Mouse (Mus musculus): ENCODE results near the gene Gnmt. TPM values are rescaled to one million over a fixed set of nuclear protein-coding genes. Genes with fewer than 3 reads are reported as not detected.
"Not testable (repeated sequence)": the region's sequence is repeated elsewhere in the genome, so short reads cannot be mapped to it uniquely, and the experiment has no call there.

The Gnmt gene
- total and polyA plus RNA-seq, 3 experiments = 0.13 to 0.71 (median 0.38) TPM

DNA sequence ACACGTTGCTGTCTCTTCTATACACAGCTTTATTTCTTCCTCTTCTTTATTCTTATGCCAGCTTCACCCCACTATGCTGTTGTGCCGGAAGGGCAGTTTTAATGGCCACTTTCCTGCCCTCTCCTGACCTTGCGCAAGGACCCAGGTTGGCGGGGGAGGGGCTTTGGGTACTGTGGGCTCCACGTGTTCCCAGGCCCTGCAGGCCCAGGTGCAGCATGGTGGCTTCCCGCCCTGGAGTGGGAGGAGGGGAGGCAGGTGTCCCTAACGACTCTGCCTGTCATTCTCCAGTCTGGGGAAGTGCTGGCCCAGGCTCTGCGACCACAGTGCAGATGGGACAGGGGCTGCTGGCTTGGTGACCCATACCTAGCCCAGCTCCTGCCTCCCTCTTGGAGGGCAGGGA is 38.9 kb upstream of the Gnmt start:
- in situ Hi-C loops (cut with MboI; ENCODE audit: low pct_ligation_motif_present, low pct_unique_long_range_greater_than_20kb, low sequenced_read_pairs) (no loop called here), dilution Hi-C loops (cut with MboI; ENCODE audit: extremely low pct_ligation_motif_present, extremely low pct_unique_long_range_greater_than_20kb, low sequenced_read_pairs) (no loop called here)
- Histone ChIP-seq H3K36me3 (replicated peaks in 1 of 2; ENCODE audit: control insufficient read depth in 1 of 2, insufficient read depth in 1 of 2, low read length in 1 of 2) (no peaks in the 10 kb centered on the region), H3K9me3 (replicated peaks; ENCODE audit: low read length) (no peaks in the 10 kb centered on the region), H3K27ac (ENCODE audit: insufficient read depth, low read depth) (no peak overlapping the region), H3K9ac (ENCODE audit: insufficient read depth, low read depth) (no peak overlapping the region), H3K4me2 (ENCODE audit: insufficient read depth, low read depth, poor library complexity, severe bottlenecking) (no peak overlapping the region), H3K27me3 (replicated peaks) (no peaks in the 10 kb centered on the region), H3K4me1 (ENCODE audit: control insufficient read depth in 1 of 2, insufficient read depth in 2 of 2) (peaks cover 13 to 31% of the 10 kb centered on the region in 2 experiments), H3K79me2 (replicated peaks; ENCODE audit: control insufficient read depth, extremely low read depth, insufficient read depth, poor library complexity, severe bottlenecking) (no peaks in the 10 kb centered on the region), H3K4me3 (replicated peaks in 1 of 3; ENCODE audit: low read depth in 2 of 3, low read length in 2 of 3, poor library complexity in 1 of 3) (no peak overlapping the region)
- TF ChIP-seq RAD21 (IDR thresholded peaks at IDR 0.05; ENCODE audit: low read depth, low read length) = no peak
- peak; percentile 66; the same call in 1 of the 2 replicates for TF ChIP-seq MAX (IDR thresholded peaks at IDR 0.05; ENCODE audit: low read length)
- no peak for TF ChIP-seq MYC (IDR thresholded peaks at IDR 0.05; ENCODE audit: low read depth, low read length)
- TF ChIP-seq SIN3A (IDR thresholded peaks at IDR 0.05; ENCODE audit: low read length) = no peak
- TF ChIP-seq HCFC1 (IDR thresholded peaks at IDR 0.05; ENCODE audit: low read depth, low read length) = no peak
- no peak for TF ChIP-seq ZNF384 (IDR thresholded peaks at IDR 0.05; ENCODE audit: low read depth, low read length)
- TF ChIP-seq MEF2A (IDR thresholded peaks at IDR 0.05; ENCODE audit: borderline replicate concordance, low read depth, low read length) = no peak
- TF ChIP-seq SMC3 (IDR thresholded peaks at IDR 0.05; ENCODE audit: low read depth, low read length) = no peak
- TF ChIP-seq NELFE (IDR thresholded peaks at IDR 0.05; ENCODE audit: low read depth, low read length) = no peak
- no peak for TF ChIP-seq UBTF (IDR thresholded peaks at IDR 0.05; ENCODE audit: low read depth, low read length)
- no peak for TF ChIP-seq IRF4 (IDR thresholded peaks at IDR 0.05; ENCODE audit: low read depth, low read length)
- peak; percentile 52; the same call in 1 of the 2 replicates for TF ChIP-seq TCF12 (IDR thresholded peaks at IDR 0.05; ENCODE audit: low read depth, low read length)
- TF ChIP-seq CHD2 (IDR thresholded peaks at IDR 0.05; ENCODE audit: low read length) = peak; percentile 24; the same call in 1 of the 2 replicates
- DNase-seq (ENCODE audit: extremely low read depth) = no peak

DNA sequence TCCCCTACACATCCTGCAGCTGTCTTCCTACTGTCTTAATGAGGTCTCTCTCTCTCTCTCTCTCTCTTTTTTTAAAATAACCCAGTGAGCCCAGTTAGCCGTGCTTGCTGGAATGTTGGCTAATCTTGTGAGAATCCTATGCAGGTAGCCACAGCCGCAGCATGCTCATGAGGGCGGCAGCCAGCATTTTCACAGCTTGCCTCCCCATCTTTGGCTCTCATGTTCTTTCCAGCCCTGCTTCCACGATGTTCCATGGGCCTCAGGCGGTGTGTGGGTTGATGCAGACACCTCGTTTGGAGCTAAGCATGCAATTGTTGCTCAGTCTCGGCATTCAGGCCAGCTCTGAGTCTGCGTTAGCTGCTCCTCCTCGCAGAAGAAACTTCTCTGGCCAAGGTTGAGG is 35.9 kb upstream of the Gnmt start:
- H3K4me3 ChIP-seq (replicated peaks in 1 of 3; ENCODE audit: low read depth in 2 of 3, low read length in 2 of 3, poor library complexity in 1 of 3); dilution Hi-C loops (cut with MboI; ENCODE audit: extremely low pct_ligation_motif_present, extremely low pct_unique_long_range_greater_than_20kb, low sequenced_read_pairs); H3K9me3 ChIP-seq (replicated peaks; ENCODE audit: low read length); in situ Hi-C loops (cut with MboI; ENCODE audit: low pct_ligation_motif_present, low pct_unique_long_range_greater_than_20kb, low sequenced_read_pairs); H3K79me2 ChIP-seq (replicated peaks; ENCODE audit: control insufficient read depth, extremely low read depth, insufficient read depth, poor library complexity, severe bottlenecking); H3K4me2 ChIP-seq (ENCODE audit: insufficient read depth, low read depth, poor library complexity, severe bottlenecking); H3K9ac ChIP-seq (ENCODE audit: insufficient read depth, low read depth); H3K27ac ChIP-seq (ENCODE audit: insufficient read depth, low read depth); H3K36me3 ChIP-seq (replicated peaks in 1 of 2; ENCODE audit: control insufficient read depth in 1 of 2, insufficient read depth in 1 of 2, low read length in 1 of 2); DNase-seq (ENCODE audit: extremely low read depth); H3K27me3 ChIP-seq (replicated peaks): not testable (repeated sequence)
- peaks cover 10 to 25% of the 10 kb centered on the region in 2 experiments for H3K4me1 ChIP-seq (ENCODE audit: control insufficient read depth in 1 of 2, insufficient read depth in 2 of 2)

DNA sequence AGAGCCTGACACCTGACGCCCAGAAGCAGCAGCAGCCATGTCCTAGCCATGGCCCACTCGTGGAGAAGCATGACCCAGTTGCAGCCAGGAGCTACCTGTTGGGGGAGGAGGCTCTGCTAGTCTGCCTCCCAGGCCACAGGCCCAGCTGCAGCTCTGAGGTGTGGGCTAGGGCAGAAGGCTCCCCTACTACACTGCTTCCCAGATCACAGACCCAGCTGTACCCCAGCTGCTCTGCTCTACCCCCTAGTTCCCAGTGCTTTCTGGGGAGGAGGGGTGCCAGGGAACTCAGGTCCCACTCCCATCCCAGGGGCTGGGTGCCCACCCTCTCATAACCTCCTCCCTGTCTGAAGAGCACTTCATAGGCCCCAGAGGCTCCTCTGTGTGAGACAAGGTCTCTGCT is 34.6 kb upstream of the Gnmt start, which contains the start of gene Ptcra:
Gene Ptcra (minus strand): TSS at position 169 of the 400 bp plus-strand sequence.
- Histone ChIP-seq H3K9me3 (replicated peaks; ENCODE audit: low read length) (no peaks in the 10 kb centered on the region), H3K36me3 (replicated peaks in 1 of 2; ENCODE audit: control insufficient read depth in 1 of 2, insufficient read depth in 1 of 2, low read length in 1 of 2) (no peaks in the 10 kb centered on the region), H3K4me2 (ENCODE audit: insufficient read depth, low read depth, poor library complexity, severe bottlenecking) (no peak within 1 kb of the TSS), H3K27ac (ENCODE audit: insufficient read depth, low read depth) (no peak within 1 kb of the TSS), H3K79me2 (replicated peaks; ENCODE audit: control insufficient read depth, extremely low read depth, insufficient read depth, poor library complexity, severe bottlenecking) (no peaks in the 10 kb centered on the region), H3K9ac (ENCODE audit: insufficient read depth, low read depth) (no peak within 1 kb of the TSS), H3K4me3 (replicated peaks in 1 of 3; ENCODE audit: low read depth in 2 of 3, low read length in 2 of 3, poor library complexity in 1 of 3) (no peak within 1 kb of the TSS), H3K4me1 (ENCODE audit: control insufficient read depth in 1 of 2, insufficient read depth in 2 of 2) (peaks cover 10 to 23% of the 10 kb centered on the region in 2 experiments), H3K27me3 (replicated peaks) (no peaks in the 10 kb centered on the region)
- dilution Hi-C loops (cut with MboI; ENCODE audit: extremely low pct_ligation_motif_present, extremely low pct_unique_long_range_greater_than_20kb, low sequenced_read_pairs) (no loop called here), in situ Hi-C loops (cut with MboI; ENCODE audit: low pct_ligation_motif_present, low pct_unique_long_range_greater_than_20kb, low sequenced_read_pairs) (no loop called here)
- TF ChIP-seq ZC3H11A (IDR thresholded peaks at IDR 0.05; ENCODE audit: low read depth, low read length) (no peak), MAZ (IDR thresholded peaks at IDR 0.05; ENCODE audit: low read depth, low read length) (no peak), TBP (conservative IDR thresholded peaks at IDR 0.05; ENCODE audit: low read depth, low read length) (no peak)
- DNase-seq (ENCODE audit: extremely low read depth) = no peak

Measured in CH12.LX (cell line).